Mouse (Mus musculus) spleen, adult 2 months (tissue): ENCODE measurements around the gene Polr2c. TPM values are rescaled to one million over a fixed set of nuclear protein-coding genes. Genes with fewer than 3 reads are reported as not detected.

Experiments
- DNase-seq, 2 experiments: peaks; one replicate each; pipeline versions ENCODE4 v3.0.0 to v3.0.0-alpha.2; 2012 to 2021; ENCODE audit warnings: low spot score in 2 of 2, low read depth in 1 of 2
- H3K27ac ChIP-seq: fragments of 200-500 bp; 2 replicates; pipeline ENCODE4 v1.5.1; 2012; ENCODE audit warnings: low read length, inconsistent platforms; ENCODE audit not compliant: insufficient read depth
- H3K27me3 ChIP-seq: fragments of 200-500 bp; 2 replicates; pipeline ENCODE4 v1.6.1; 2012; ENCODE audit warnings: mild to moderate bottlenecking, moderate library complexity, low read length, inconsistent platforms; ENCODE audit not compliant: control insufficient read depth, insufficient read depth
- H3K36me3 ChIP-seq: fragments of 200-500 bp; 2 replicates; pipeline ENCODE4 v1.6.1; 2012; ENCODE audit warnings: mild to moderate bottlenecking, low read length, inconsistent platforms; ENCODE audit not compliant: control insufficient read depth, insufficient read depth
- H3K4me1 ChIP-seq: fragments of 200-500 bp; 2 replicates; pipeline ENCODE4 v1.6.1; 2011; ENCODE audit warnings: inconsistent platforms; ENCODE audit not compliant: control insufficient read depth, insufficient read depth, insufficient read length
- H3K4me3 ChIP-seq: fragments of 200-500 bp; 2 replicates; pipeline ENCODE4 v1.5.1; 2011; ENCODE audit warnings: mild to moderate bottlenecking, inconsistent platforms; ENCODE audit not compliant: insufficient read depth, insufficient read length; ENCODE audit errors: extremely low read depth
- CTCF ChIP-seq: fragments of 200-500 bp; IDR thresholded peaks from 2 replicates; pipeline ENCODE4 v1.5.1; 2011; ENCODE audit warnings: mild to moderate bottlenecking, inconsistent platforms; ENCODE audit not compliant: insufficient read depth, insufficient read length, insufficient replicate concordance; ENCODE audit errors: extremely low read depth
- POLR2A ChIP-seq: fragments of 200-500 bp; IDR thresholded peaks from 2 replicates; pipeline ENCODE4 v1.6.1; 2011; ENCODE audit warnings: low read depth, low read length, inconsistent platforms
- whole genome bisulfite sequencing: fragments of 180-500 bp; shearing (Covaris S2); methylation state at CpG from one replicate; pipeline ENCODE4 v1.1.7; 2018; 5-methylcytosine and 5-hydroxymethylcytosine counted together
- polyA plus RNA-seq: library from polyadenylated mRNA; depleted of rRNA; stranded (reverse); fragments of >200 nt; gene quantifications from 2 replicates; pipeline ENCODE4 v1.2.3, GENCODE M21; 2012; rRNA removed

Gene Polr2c
- polyA plus RNA-seq: 56.4 and 56.8 TPM in 2 replicates

- H3K27me3 ChIP-seq: no peaks in the 10 kb centered on the region
- peaks cover 5% of the 10 kb centered on the region; the same call in 1 of the 2 replicates for H3K36me3 ChIP-seq
- H3K4me1 ChIP-seq: peaks cover 5% of the 10 kb centered on the region; the same call in 1 of the 2 replicates
- TF ChIP-seq POLR2A: peak; percentile 37; the same call in 1 of the 2 replicates
- TF ChIP-seq CTCF: peak; percentile 92
- WGBS: under 1% methylated on average over 68 of the region's 68 CpGs
- peak within 1 kb of the TSS; percentile 40 for H3K27ac ChIP-seq
- DNase-seq: peak; percentile 61 to 88
- H3K4me3 ChIP-seq: peak within 1 kb of the TSS; percentile 76
Measured at GRCm38 (mm10) chr8:94857346-94858173, at the start of gene Polr2c. Gene Polr2c (plus strand): TSS chr8:94857450.

GRCm38 (mm10) chr8:94807506-94807905 is 49.7 kb upstream of the Polr2c start:
- no peak for DNase-seq
- no peaks in the 10 kb centered on the region for H3K36me3 ChIP-seq
- 86% methylated on average over 7 of the region's 7 CpGs for WGBS
- H3K4me1 ChIP-seq: 0 out of 2 replicates have a peak, but pooled peaks cover under 1% of the 10 kb centered on the region
- no peak overlapping the region for H3K4me3 ChIP-seq
- TF ChIP-seq CTCF (no peak), POLR2A (no peak)
- H3K27me3 ChIP-seq: no peaks in the 10 kb centered on the region
- no peak overlapping the region for H3K27ac ChIP-seq

DNA sequence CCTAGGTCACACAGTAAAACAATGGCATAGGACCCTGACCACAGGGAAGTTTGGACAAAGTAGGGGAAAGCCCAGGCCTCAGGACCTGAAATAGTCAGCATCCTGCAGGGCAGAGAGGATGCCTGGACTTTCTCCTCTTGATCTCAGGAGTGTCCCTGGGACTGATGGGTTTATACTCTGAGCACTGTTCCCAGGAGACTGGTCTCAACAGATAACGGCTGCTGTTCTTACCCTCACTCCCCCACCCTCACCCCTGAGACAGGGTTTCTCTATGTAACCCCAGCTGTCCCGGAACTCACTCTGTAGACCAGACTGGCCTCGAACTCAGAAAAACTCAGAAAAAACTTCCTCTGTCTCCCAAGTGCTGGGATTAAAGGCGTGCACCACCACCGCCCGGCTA is 48.9 kb upstream of the Polr2c start:
- H3K36me3 ChIP-seq: no peaks in the 10 kb centered on the region
- no peak for TF ChIP-seq POLR2A
- no peak for TF ChIP-seq CTCF
- no peaks in the 10 kb centered on the region for H3K27me3 ChIP-seq
- DNase-seq: no peak
- H3K4me1 ChIP-seq: no peaks in the 10 kb centered on the region
- no peak overlapping the region for H3K27ac ChIP-seq
- H3K4me3 ChIP-seq: no peak overlapping the region
- WGBS: 82% methylated on average over 6 of the region's 6 CpGs

DNA sequence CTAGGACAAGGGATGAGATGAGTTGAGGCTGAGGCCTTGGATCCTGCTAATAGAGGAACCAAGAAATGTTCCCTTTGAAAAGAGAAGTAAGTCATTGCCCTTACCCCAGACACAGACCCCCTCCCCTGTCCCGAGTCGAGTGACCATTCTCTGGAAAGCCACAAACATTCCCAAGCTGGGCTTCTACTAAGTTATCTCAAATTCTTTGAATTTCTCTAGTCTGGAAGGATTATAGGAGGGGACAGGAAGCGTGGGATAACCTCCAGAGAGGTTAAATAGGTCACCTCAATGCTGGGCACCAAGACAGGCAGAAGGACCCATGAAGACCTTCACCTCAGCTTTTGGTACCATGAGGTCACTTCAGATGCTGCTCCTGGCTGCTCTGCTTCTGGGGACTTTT is 47.1 kb upstream of the Polr2c start, which contains the start of gene Ccl17:
Gene Ccl17, plus strand, starts transcription at position 301 of the 400 bp plus-strand sequence.
- H3K36me3 ChIP-seq: no peaks in the 10 kb centered on the region
- TF ChIP-seq POLR2A (no peak), CTCF (no peak)
- H3K27ac ChIP-seq: no peak within 1 kb of the TSS
- DNase-seq: no peak
- WGBS: 64% methylated on average over 3 of the region's 3 CpGs
- no peaks in the 10 kb centered on the region for H3K27me3 ChIP-seq
- no peaks in the 10 kb centered on the region for H3K4me1 ChIP-seq
- H3K4me3 ChIP-seq: no peak within 1 kb of the TSS

GRCm38 (mm10) chr8:94810855-94811254 is 46.4 kb upstream of the Polr2c start:
- no peak for DNase-seq
- Histone ChIP-seq H3K36me3 (no peaks in the 10 kb centered on the region), H3K27ac (no peak overlapping the region), H3K4me1 (no peaks in the 10 kb centered on the region), H3K4me3 (no peak overlapping the region), H3K27me3 (no peaks in the 10 kb centered on the region)
- 81% methylated on average over 5 of the region's 5 CpGs for WGBS
- TF ChIP-seq CTCF (no peak), POLR2A (no peak)

- no peaks in the 10 kb centered on the region for H3K36me3 ChIP-seq
- no peak overlapping the region for H3K27ac ChIP-seq
- H3K4me3 ChIP-seq: no peak overlapping the region
- no peaks in the 10 kb centered on the region for H3K4me1 ChIP-seq
- TF ChIP-seq CTCF: no peak
- no peak for TF ChIP-seq POLR2A
- no peaks in the 10 kb centered on the region for H3K27me3 ChIP-seq
- no peak for DNase-seq
- WGBS: 66% methylated on average over 6 of the region's 6 CpGs
Measured at GRCm38 (mm10) chr8:94811654-94812053, 45.6 kb upstream of the Polr2c start.

GRCm38 (mm10) chr8:94812645-94813098 is 44.6 kb upstream of the Polr2c start:
- WGBS: 36% methylated on average over 6 of the region's 6 CpGs

More at GRCm38 (mm10) chr8:94812645-94813098, 44.6 kb upstream of the Polr2c start:
- no peak overlapping the region for H3K27ac ChIP-seq
- H3K4me1 ChIP-seq: no peaks in the 10 kb centered on the region
- no peak overlapping the region for H3K4me3 ChIP-seq
- peak; percentile 64 to 70 for DNase-seq
- H3K36me3 ChIP-seq: no peaks in the 10 kb centered on the region
- TF ChIP-seq POLR2A: no peak
- TF ChIP-seq CTCF: peak; percentile 27; the same call in 1 of the 2 replicates
- H3K27me3 ChIP-seq: no peaks in the 10 kb centered on the region
